Mouse (Mus musculus): ENCODE measurements around the gene Pkp3. TPM values are rescaled to one million over a fixed set of nuclear protein-coding genes. Genes with fewer than 3 reads are reported as not detected.
A peak's percentile ranks its signal among the peaks of the same experiment; 100 is the strongest.

Pkp3 gene
- polyA plus RNA-seq, 1 experiment from 2014 or later, result 14.7 TPM

DNA sequence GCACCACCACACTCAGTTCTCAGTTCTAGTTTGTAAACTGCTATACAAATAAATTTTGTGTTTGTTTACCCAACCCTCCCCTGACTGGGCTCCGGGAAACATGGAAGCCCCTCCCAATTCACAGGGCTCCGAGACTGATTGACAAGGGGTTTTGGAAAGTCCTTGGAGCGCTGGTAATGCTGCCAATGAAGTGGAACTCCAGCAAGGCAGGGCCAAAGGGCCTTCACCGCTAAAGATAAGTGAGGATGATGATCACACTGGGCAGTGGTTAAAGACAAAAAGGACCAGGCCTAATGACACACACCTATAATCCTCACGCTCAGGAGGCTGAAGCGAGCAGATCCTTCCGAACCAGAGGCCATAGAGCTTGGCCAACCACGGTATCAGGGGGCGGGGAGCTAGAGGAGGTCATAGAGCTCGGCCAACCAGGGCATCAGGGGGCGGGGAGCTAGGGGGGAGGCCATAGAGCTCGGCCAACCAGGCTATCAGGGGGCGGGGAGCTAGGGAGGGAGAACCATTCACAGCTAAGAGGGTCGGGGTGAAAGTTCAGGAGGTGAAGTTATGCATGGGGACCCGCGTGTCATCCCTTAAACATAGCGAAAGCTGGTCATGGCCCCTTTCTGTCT is 26.8 kb upstream of the Pkp3 start:
- H3K4me3 ChIP-seq (ENCODE audit: low read depth, low read length), result no peak overlapping the region
- H3K9ac ChIP-seq (ENCODE audit: low read length), result no peak overlapping the region
- H3K27ac ChIP-seq (ENCODE audit: low read depth), result no peak overlapping the region
- no peaks in the 10 kb centered on the region for H3K27me3 ChIP-seq (replicated peaks; ENCODE audit: control insufficient read depth, insufficient read depth, low read length)
- H3K4me2 ChIP-seq (ENCODE audit: low read length), result no peak overlapping the region
- H3K36me3 ChIP-seq (ENCODE audit: control insufficient read depth, insufficient read depth, low read length), result no peaks in the 10 kb centered on the region
- no peak for ATAC-seq (replicated peaks; ENCODE audit: low FRiP score, low TSS enrichment, low read depth)
- 64% methylated on average over 17 of the region's 17 CpGs for WGBS
- H3K9me3 ChIP-seq (ENCODE audit: control insufficient read depth, low read length), result no peaks in the 10 kb centered on the region
- H3K4me1 ChIP-seq (replicated peaks; ENCODE audit: control insufficient read depth, insufficient read depth, low read length), result peaks cover 11% of the 10 kb centered on the region
- no peak for DNase-seq (ENCODE audit: low spot score)

- Histone ChIP-seq H3K4me3 (ENCODE audit: low read depth, low read length) (no peak overlapping the region), H3K4me2 (ENCODE audit: low read length) (no peak overlapping the region), H3K36me3 (ENCODE audit: control insufficient read depth, insufficient read depth, low read length) (no peaks in the 10 kb centered on the region), H3K27me3 (replicated peaks; ENCODE audit: control insufficient read depth, insufficient read depth, low read length) (no peaks in the 10 kb centered on the region), H3K9ac (ENCODE audit: low read length) (no peak overlapping the region), H3K9me3 (ENCODE audit: control insufficient read depth, low read length) (no peaks in the 10 kb centered on the region), H3K4me1 (replicated peaks; ENCODE audit: control insufficient read depth, insufficient read depth, low read length) (peaks cover 11% of the 10 kb centered on the region), H3K27ac (ENCODE audit: low read depth) (no peak overlapping the region)
- WGBS, result 78% methylated on average over 4 of the region's 4 CpGs
- ATAC-seq (replicated peaks; ENCODE audit: low FRiP score, low TSS enrichment, low read depth) (no peak), DNase-seq (ENCODE audit: low spot score) (no peak)
Observed at GRCm38 (mm10) chr7:141052016-141052415, 26.0 kb upstream of the Pkp3 start.

- DNase-seq (ENCODE audit: low spot score), result no peak
- Histone ChIP-seq H3K27me3 (replicated peaks; ENCODE audit: control insufficient read depth, insufficient read depth, low read length) (no peaks in the 10 kb centered on the region), H3K4me3 (ENCODE audit: low read depth, low read length) (no peak overlapping the region), H3K27ac (ENCODE audit: low read depth) (no peak overlapping the region), H3K9ac (ENCODE audit: low read length) (no peak overlapping the region), H3K4me1 (replicated peaks; ENCODE audit: control insufficient read depth, insufficient read depth, low read length) (peaks cover 8% of the 10 kb centered on the region), H3K4me2 (ENCODE audit: low read length) (no peak overlapping the region), H3K36me3 (ENCODE audit: control insufficient read depth, insufficient read depth, low read length) (no peaks in the 10 kb centered on the region), H3K9me3 (ENCODE audit: control insufficient read depth, low read length) (no peaks in the 10 kb centered on the region)
- 79% methylated on average over 2 of the region's 2 CpGs for WGBS
- no peak for ATAC-seq (replicated peaks; ENCODE audit: low FRiP score, low TSS enrichment, low read depth)
Observed at GRCm38 (mm10) chr7:141052421-141052820, 25.6 kb upstream of the Pkp3 start.

- 79% methylated on average over 4 of the region's 4 CpGs for WGBS
Observed at GRCm38 (mm10) chr7:141055785-141056184, 22.2 kb upstream of the Pkp3 start.

GRCm38 (mm10) chr7:141056976-141057375 is 21.0 kb upstream of the Pkp3 start:
- no peak for ATAC-seq (replicated peaks; ENCODE audit: low FRiP score, low TSS enrichment, low read depth)

More at GRCm38 (mm10) chr7:141055785-141056184, 22.2 kb upstream of the Pkp3 start:
- no peak for DNase-seq (ENCODE audit: low spot score)
- H3K4me1 ChIP-seq (replicated peaks; ENCODE audit: control insufficient read depth, insufficient read depth, low read length), result no peaks in the 10 kb centered on the region
- H3K4me3 ChIP-seq (ENCODE audit: low read depth, low read length), result no peak overlapping the region
- no peaks in the 10 kb centered on the region for H3K9me3 ChIP-seq (ENCODE audit: control insufficient read depth, low read length)
- no peaks in the 10 kb centered on the region for H3K27me3 ChIP-seq (replicated peaks; ENCODE audit: control insufficient read depth, insufficient read depth, low read length)
- no peak for ATAC-seq (replicated peaks; ENCODE audit: low FRiP score, low TSS enrichment, low read depth)
- no peaks in the 10 kb centered on the region for H3K36me3 ChIP-seq (ENCODE audit: control insufficient read depth, insufficient read depth, low read length)
- no peak overlapping the region for H3K9ac ChIP-seq (ENCODE audit: low read length)
- no peak overlapping the region for H3K4me2 ChIP-seq (ENCODE audit: low read length)
- H3K27ac ChIP-seq (ENCODE audit: low read depth), result no peak overlapping the region

GRCm38 (mm10) chr7:141057541-141057940 is 20.5 kb upstream of the Pkp3 start:
- 96% methylated on average over 1 of the region's 1 CpGs for WGBS
- Histone ChIP-seq H3K36me3 (ENCODE audit: control insufficient read depth, insufficient read depth, low read length) (no peaks in the 10 kb centered on the region), H3K27ac (ENCODE audit: low read depth) (no peak overlapping the region), H3K4me3 (ENCODE audit: low read depth, low read length) (no peak overlapping the region), H3K4me1 (replicated peaks; ENCODE audit: control insufficient read depth, insufficient read depth, low read length) (peaks cover 11% of the 10 kb centered on the region; the same call in 1 of the 2 replicates), H3K27me3 (replicated peaks; ENCODE audit: control insufficient read depth, insufficient read depth, low read length) (no peaks in the 10 kb centered on the region), H3K4me2 (ENCODE audit: low read length) (no peak overlapping the region), H3K9me3 (ENCODE audit: control insufficient read depth, low read length) (no peaks in the 10 kb centered on the region), H3K9ac (ENCODE audit: low read length) (no peak overlapping the region)
- ATAC-seq (replicated peaks; ENCODE audit: low FRiP score, low TSS enrichment, low read depth) (no peak), DNase-seq (ENCODE audit: low spot score) (no peak)

More at GRCm38 (mm10) chr7:141056976-141057375, 21.0 kb upstream of the Pkp3 start:
- DNase-seq (ENCODE audit: low spot score), result no peak
- H3K27ac ChIP-seq (ENCODE audit: low read depth), result no peak overlapping the region
- H3K27me3 ChIP-seq (replicated peaks; ENCODE audit: control insufficient read depth, insufficient read depth, low read length), result no peaks in the 10 kb centered on the region
- 84% methylated on average over 6 of the region's 6 CpGs for WGBS
- no peaks in the 10 kb centered on the region for H3K36me3 ChIP-seq (ENCODE audit: control insufficient read depth, insufficient read depth, low read length)
- H3K4me1 ChIP-seq (replicated peaks; ENCODE audit: control insufficient read depth, insufficient read depth, low read length), result peaks cover 8% of the 10 kb centered on the region; the same call in 1 of the 2 replicates
- H3K4me3 ChIP-seq (ENCODE audit: low read depth, low read length), result no peak overlapping the region
- no peak overlapping the region for H3K4me2 ChIP-seq (ENCODE audit: low read length)
- no peak overlapping the region for H3K9ac ChIP-seq (ENCODE audit: low read length)
- H3K9me3 ChIP-seq (ENCODE audit: control insufficient read depth, low read length), result no peaks in the 10 kb centered on the region

DNA sequence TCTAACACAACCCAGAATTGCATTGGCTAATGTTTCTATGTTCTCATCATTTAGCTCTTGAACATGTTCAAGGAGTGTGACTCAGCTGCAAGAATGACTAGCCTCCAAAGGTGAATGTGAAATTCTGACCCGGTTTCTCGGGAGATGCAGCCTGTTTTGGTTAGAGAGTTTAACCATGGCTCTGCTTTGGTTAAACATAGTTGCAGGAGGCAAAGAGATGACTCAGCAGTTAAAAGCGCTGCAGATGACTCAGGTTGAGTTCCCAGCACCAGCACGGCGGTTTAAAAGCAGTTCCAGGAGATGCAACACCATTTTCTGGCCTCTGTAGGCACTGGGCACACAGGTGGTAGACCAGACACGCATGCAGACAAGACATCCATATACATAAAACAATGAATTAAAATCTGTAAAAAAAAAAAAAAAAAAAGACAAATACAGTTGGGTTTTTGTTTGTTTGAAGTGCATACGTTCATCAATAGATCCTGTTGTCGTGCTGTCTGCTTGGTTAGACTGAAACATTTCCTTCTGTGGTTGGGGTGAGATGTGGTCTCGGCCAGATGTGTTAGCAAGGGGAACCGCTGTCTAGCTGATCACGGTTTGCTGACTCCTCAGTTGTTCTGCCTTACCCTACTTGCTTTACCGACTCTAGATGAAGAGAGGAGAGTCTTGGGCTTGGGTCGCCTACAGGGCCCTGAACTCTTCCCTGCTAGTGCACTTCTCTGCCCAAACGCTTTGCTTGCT is 19.2 kb upstream of the Pkp3 start:
- H3K4me3 ChIP-seq (ENCODE audit: low read depth, low read length), result no peak overlapping the region

GRCm38 (mm10) chr7:141059929-141060328 is 18.1 kb upstream of the Pkp3 start:
- Histone ChIP-seq H3K27ac (ENCODE audit: low read depth) (no peak overlapping the region), H3K36me3 (ENCODE audit: control insufficient read depth, insufficient read depth, low read length) (peaks cover 14% of the 10 kb centered on the region), H3K4me3 (ENCODE audit: low read depth, low read length) (peak overlapping the region; percentile 74), H3K4me1 (replicated peaks; ENCODE audit: control insufficient read depth, insufficient read depth, low read length) (peaks cover 15% of the 10 kb centered on the region; the same call in 1 of the 2 replicates), H3K4me2 (ENCODE audit: low read length) (peak overlapping the region; percentile 97), H3K27me3 (replicated peaks; ENCODE audit: control insufficient read depth, insufficient read depth, low read length) (no peaks in the 10 kb centered on the region), H3K9ac (ENCODE audit: low read length) (peak overlapping the region; percentile 83; the same call in 1 of the 2 replicates), H3K9me3 (ENCODE audit: control insufficient read depth, low read length) (no peaks in the 10 kb centered on the region)
- no peak for DNase-seq (ENCODE audit: low spot score)
- peak; percentile 9; the same call in 1 of the 2 replicates for ATAC-seq (replicated peaks; ENCODE audit: low FRiP score, low TSS enrichment, low read depth)
- 81% methylated on average over 2 of the region's 2 CpGs for WGBS

More for the DNA sequence above, 19.2 kb upstream of the Pkp3 start:
- DNase-seq (ENCODE audit: low spot score) (no peak), ATAC-seq (replicated peaks; ENCODE audit: low FRiP score, low TSS enrichment, low read depth) (no peak)
- Histone ChIP-seq H3K4me1 (replicated peaks; ENCODE audit: control insufficient read depth, insufficient read depth, low read length) (peaks cover 13% of the 10 kb centered on the region; the same call in 1 of the 2 replicates), H3K27me3 (replicated peaks; ENCODE audit: control insufficient read depth, insufficient read depth, low read length) (no peaks in the 10 kb centered on the region), H3K27ac (ENCODE audit: low read depth) (no peak overlapping the region), H3K4me2 (ENCODE audit: low read length) (no peak overlapping the region), H3K36me3 (ENCODE audit: control insufficient read depth, insufficient read depth, low read length) (peaks cover 2% of the 10 kb centered on the region), H3K9ac (ENCODE audit: low read length) (no peak overlapping the region), H3K9me3 (ENCODE audit: control insufficient read depth, low read length) (no peaks in the 10 kb centered on the region)
- 91% methylated on average over 14 of the region's 14 CpGs for WGBS

All from intestine, embryonic 14.5 days (tissue).